Comparison of ENCODE assay signal across 8 mouse cellular contexts in the genomic region with DNA sequence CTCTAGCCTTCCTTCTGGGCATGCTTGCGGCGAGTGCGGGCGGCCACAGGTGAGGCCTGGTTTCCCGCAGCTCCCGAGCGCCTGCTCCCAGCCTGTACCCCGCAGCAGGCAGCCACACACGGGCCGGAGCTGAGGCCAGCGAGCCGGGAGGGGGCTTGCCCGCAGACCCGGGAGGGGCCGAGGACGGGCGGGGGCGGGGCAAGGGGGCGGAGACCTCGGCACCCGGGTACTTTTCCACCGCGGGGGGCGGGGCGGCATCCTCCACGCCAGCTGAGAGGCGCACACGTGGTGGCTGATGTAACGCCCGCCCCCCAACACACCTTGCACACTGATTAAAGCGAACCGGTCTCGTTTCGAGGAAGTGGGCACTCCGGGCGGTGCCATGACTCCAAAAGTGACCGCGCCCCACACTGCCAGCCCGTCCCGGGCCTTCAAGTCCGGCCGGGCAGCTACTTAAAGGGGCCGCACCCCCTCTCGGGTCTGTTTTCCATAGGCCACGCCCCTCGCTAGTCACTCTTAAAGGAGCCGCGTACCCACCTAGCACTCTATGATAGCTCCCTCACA. TPM values are rescaled to one million over a fixed set of nuclear protein-coding genes. Genes with fewer than 3 reads are reported as not detected.
A peak's percentile ranks its signal among the peaks of the same experiment; 100 is the strongest.
DNase-seq lines count a peak whose midpoint lies in the region; ATAC-seq and TF ChIP-seq lines count a peak whose summit lies in the region.

No protein-coding gene starts in this region.

- WGBS in embryonic facial prominence, embryonic 11.5 days, result under 1% methylated on average over 48 of the region's 48 CpGs
- under 1% methylated on average over 45 of the region's 48 CpGs for WGBS in limb, embryonic 11.5 days
- under 1% methylated on average over 42 of the region's 48 CpGs for WGBS in midbrain, embryonic 13.5 days
- under 1% methylated on average over 48 of the region's 48 CpGs for WGBS in small intestine, adult 2 months

- peak overlapping the region; percentile 80 for H3K4me3 ChIP-seq in embryonic facial prominence, embryonic 11.5 days (ENCODE audit: low read depth, low read length)
- peak overlapping the region; percentile 85 for H3K4me3 ChIP-seq in limb, embryonic 11.5 days (ENCODE audit: low read depth, low read length)
- H3K4me3 ChIP-seq in midbrain, embryonic 13.5 days (replicated peaks), result peak overlapping the region; percentile 79
- peak overlapping the region; percentile 84 for H3K4me3 ChIP-seq in small intestine, adult 2 months (ENCODE audit: low read depth, low read length)

- no peaks in the 10 kb centered on the region for H3K9me3 ChIP-seq in embryonic facial prominence, embryonic 11.5 days (replicated peaks; ENCODE audit: control insufficient read depth, low read length)
- no peaks in the 10 kb centered on the region for H3K9me3 ChIP-seq in limb, embryonic 11.5 days (ENCODE audit: control insufficient read depth, low read length)
- H3K9me3 ChIP-seq in midbrain, embryonic 13.5 days, result no peaks in the 10 kb centered on the region

- peak overlapping the region; percentile 96 for H3K4me2 ChIP-seq in embryonic facial prominence, embryonic 11.5 days (ENCODE audit: low read depth, low read length)
- H3K4me2 ChIP-seq in limb, embryonic 11.5 days (ENCODE audit: low read depth, severe bottlenecking), result peak overlapping the region; percentile 92
- peak overlapping the region; percentile 96 for H3K4me2 ChIP-seq in midbrain, embryonic 13.5 days (replicated peaks)

- ATAC-seq in embryonic facial prominence, embryonic 11.5 days (replicated peaks; ENCODE audit: insufficient number of reproducible peaks, low FRiP score, low TSS enrichment, low read depth), result peak; percentile 86
- ATAC-seq in limb, embryonic 11.5 days (ENCODE audit: insufficient number of reproducible peaks, low FRiP score, low TSS enrichment, low read depth), result peak; percentile 90
- peak; percentile 91 for ATAC-seq in midbrain, embryonic 13.5 days

- H3K36me3 ChIP-seq in embryonic facial prominence, embryonic 11.5 days (replicated peaks; ENCODE audit: control insufficient read depth, insufficient read depth, low read depth, low read length), result no peaks in the 10 kb centered on the region
- no peaks in the 10 kb centered on the region for H3K36me3 ChIP-seq in limb, embryonic 11.5 days (ENCODE audit: control insufficient read depth, insufficient read depth, low read length)
- H3K36me3 ChIP-seq in midbrain, embryonic 13.5 days, result no peaks in the 10 kb centered on the region
- H3K36me3 ChIP-seq in small intestine, adult 2 months (ENCODE audit: control insufficient read depth, insufficient read depth, low read length), result no peaks in the 10 kb centered on the region

- peak overlapping the region; percentile 52; the same call in 1 of the 2 replicates for H3K27ac ChIP-seq in embryonic facial prominence, embryonic 11.5 days (replicated peaks; ENCODE audit: low read depth, low read length)
- H3K27ac ChIP-seq in limb, embryonic 11.5 days (replicated peaks; ENCODE audit: low read depth, low read length), result peak overlapping the region; percentile 68
- peak overlapping the region; percentile 84 for H3K27ac ChIP-seq in midbrain, embryonic 13.5 days
- peak overlapping the region; percentile 44 for H3K27ac ChIP-seq in small intestine, adult 2 months (ENCODE audit: insufficient read depth, low read depth, low read length)

- peak overlapping the region; percentile 81 for H3K9ac ChIP-seq in embryonic facial prominence, embryonic 11.5 days (replicated peaks; ENCODE audit: low read length)
- peak overlapping the region; percentile 87 for H3K9ac ChIP-seq in limb, embryonic 11.5 days (ENCODE audit: low read length)
- H3K9ac ChIP-seq in midbrain, embryonic 13.5 days (replicated peaks), result peak overlapping the region; percentile 85

- TF ChIP-seq CTCF in small intestine, adult 2 months (IDR thresholded peaks at IDR 0.05; ENCODE audit: extremely low read depth, insufficient read length, insufficient replicate concordance, low read depth, low read length), result no peak

- H3K4me1 ChIP-seq in embryonic facial prominence, embryonic 11.5 days (ENCODE audit: control insufficient read depth, insufficient read depth, low read length), result no peaks in the 10 kb centered on the region
- peaks cover 14% of the 10 kb centered on the region for H3K4me1 ChIP-seq in limb, embryonic 11.5 days (ENCODE audit: control insufficient read depth, insufficient read depth, low read length)
- H3K4me1 ChIP-seq in midbrain, embryonic 13.5 days (replicated peaks), result peaks cover 12% of the 10 kb centered on the region
- H3K4me1 ChIP-seq in small intestine, adult 2 months (ENCODE audit: control insufficient read depth, insufficient read depth, insufficient read length, low read length), result peaks cover 15% of the 10 kb centered on the region

- TF ChIP-seq POLR2A in small intestine, adult 2 months (IDR thresholded peaks at IDR 0.05; ENCODE audit: low read depth, low read length), result no peak

- no peaks in the 10 kb centered on the region for H3K27me3 ChIP-seq in embryonic facial prominence, embryonic 11.5 days (ENCODE audit: control insufficient read depth, insufficient read depth, low read length)
- H3K27me3 ChIP-seq in limb, embryonic 11.5 days (ENCODE audit: control insufficient read depth, insufficient read depth, low read length), result no peaks in the 10 kb centered on the region
- peaks cover 18% of the 10 kb centered on the region for H3K27me3 ChIP-seq in midbrain, embryonic 13.5 days
- H3K27me3 ChIP-seq in small intestine, adult 2 months (ENCODE audit: control insufficient read depth, insufficient read depth, low read length), result no peaks in the 10 kb centered on the region

- peak; percentile 90 for DNase-seq in 3134 (ENCODE audit: extremely low read depth, insufficient read length, low spot score)
- peak; percentile 94 for DNase-seq in adrenal gland, postnatal 25 days
- DNase-seq in embryonic facial prominence, embryonic 11.5 days (ENCODE audit: low spot score), result peak; percentile 91
- peak; percentile 99 for DNase-seq in heart, adult 11 months
- peak; percentile 94 for DNase-seq in kidney, adult 18-20 months
- DNase-seq in limb, embryonic 11.5 days (ENCODE audit: low spot score), result peak; percentile 93

RNA-seq across cellular contexts. Expression of a gene that starts 2.0 kb away (rescaled TPM):
- total RNA-seq in adrenal gland, postnatal 25 days (2021), result 17.2 and 18.3 TPM in 2 replicates
- 5.3 and 5.9 TPM in 2 replicates for polyA plus RNA-seq in embryonic facial prominence, embryonic 11.5 days (2014; fragmentation: Nextera tagmentation; extraction: Ambion mirVana)
- 10.1 and 11.1 TPM in 2 replicates for polyA plus RNA-seq in limb, embryonic 11.5 days (2014; fragmentation: Nextera tagmentation; extraction: Ambion mirVana)
- 14.9 and 16.1 TPM in 2 replicates for polyA plus RNA-seq in midbrain, embryonic 13.5 days (2015; fragmentation: Nextera tagmentation; extraction: Ambion mirVana)
- polyA plus RNA-seq in small intestine, adult 2 months (2012; rRNA removed), result 42.8 and 49.1 TPM in 2 replicates

RNA-seq across cellular contexts. Expression of a gene that starts 36.1 kb away (rescaled TPM):
- 0.79 TPM in 1 of 2 replicates, not detected in the other for total RNA-seq in adrenal gland, postnatal 25 days (2021)
- 0.86 and 1.6 TPM in 2 replicates for polyA plus RNA-seq in embryonic facial prominence, embryonic 11.5 days (2014; fragmentation: Nextera tagmentation; extraction: Ambion mirVana)
- polyA plus RNA-seq in limb, embryonic 11.5 days (2014; fragmentation: Nextera tagmentation; extraction: Ambion mirVana), result 1.0 and 1.6 TPM in 2 replicates
- polyA plus RNA-seq in midbrain, embryonic 13.5 days (2015; fragmentation: Nextera tagmentation; extraction: Ambion mirVana), result 3.0 and 3.4 TPM in 2 replicates
- polyA plus RNA-seq in small intestine, adult 2 months (2012; rRNA removed), result 0.80 and 2.0 TPM in 2 replicates

RNA-seq across cellular contexts. Expression of a gene that starts 47.0 kb away (rescaled TPM):
- total RNA-seq in adrenal gland, postnatal 25 days (2021), result 12.6 and 18.6 TPM in 2 replicates
- 24.9 and 26.5 TPM in 2 replicates for polyA plus RNA-seq in embryonic facial prominence, embryonic 11.5 days (2014; fragmentation: Nextera tagmentation; extraction: Ambion mirVana)
- polyA plus RNA-seq in limb, embryonic 11.5 days (2014; fragmentation: Nextera tagmentation; extraction: Ambion mirVana), result 26.7 and 30.1 TPM in 2 replicates
- polyA plus RNA-seq in midbrain, embryonic 13.5 days (2015; fragmentation: Nextera tagmentation; extraction: Ambion mirVana), result 42.7 and 42.8 TPM in 2 replicates
- 6.7 and 7.5 TPM in 2 replicates for polyA plus RNA-seq in small intestine, adult 2 months (2012; rRNA removed)

RNA-seq across cellular contexts. Expression of a gene that starts 50.8 kb away (rescaled TPM):
- total RNA-seq in adrenal gland, postnatal 25 days (2021), result 231 and 241 TPM in 2 replicates
- 154 and 177 TPM in 2 replicates for polyA plus RNA-seq in embryonic facial prominence, embryonic 11.5 days (2014; fragmentation: Nextera tagmentation; extraction: Ambion mirVana)
- polyA plus RNA-seq in limb, embryonic 11.5 days (2014; fragmentation: Nextera tagmentation; extraction: Ambion mirVana), result 143 and 158 TPM in 2 replicates
- polyA plus RNA-seq in midbrain, embryonic 13.5 days (2015; fragmentation: Nextera tagmentation; extraction: Ambion mirVana), result 458 and 469 TPM in 2 replicates
- polyA plus RNA-seq in small intestine, adult 2 months (2012; rRNA removed), result 244 and 435 TPM in 2 replicates

RNA-seq across cellular contexts. Expression of a gene that starts 55.5 kb away (rescaled TPM):
- 10.6 and 14.2 TPM in 2 replicates for total RNA-seq in adrenal gland, postnatal 25 days (2021)
- 20.8 and 23.8 TPM in 2 replicates for polyA plus RNA-seq in embryonic facial prominence, embryonic 11.5 days (2014; fragmentation: Nextera tagmentation; extraction: Ambion mirVana)
- polyA plus RNA-seq in limb, embryonic 11.5 days (2014; fragmentation: Nextera tagmentation; extraction: Ambion mirVana), result 21.2 and 22.2 TPM in 2 replicates
- polyA plus RNA-seq in midbrain, embryonic 13.5 days (2015; fragmentation: Nextera tagmentation; extraction: Ambion mirVana), result 26.0 and 26.1 TPM in 2 replicates
- polyA plus RNA-seq in small intestine, adult 2 months (2012; rRNA removed), result 5.1 and 6.9 TPM in 2 replicates

Comparison
In these comparisons a context has a peak if more than half of its experiments do, and no peak if none do; other contexts are left out.
1. Peak in every context shown above with its lines: DNase-seq, ATAC-seq, H3K4me3 ChIP-seq and H3K27ac ChIP-seq.